Comparison of ENCODE assay signal across 8 mouse cellular contexts in the genomic region with DNA sequence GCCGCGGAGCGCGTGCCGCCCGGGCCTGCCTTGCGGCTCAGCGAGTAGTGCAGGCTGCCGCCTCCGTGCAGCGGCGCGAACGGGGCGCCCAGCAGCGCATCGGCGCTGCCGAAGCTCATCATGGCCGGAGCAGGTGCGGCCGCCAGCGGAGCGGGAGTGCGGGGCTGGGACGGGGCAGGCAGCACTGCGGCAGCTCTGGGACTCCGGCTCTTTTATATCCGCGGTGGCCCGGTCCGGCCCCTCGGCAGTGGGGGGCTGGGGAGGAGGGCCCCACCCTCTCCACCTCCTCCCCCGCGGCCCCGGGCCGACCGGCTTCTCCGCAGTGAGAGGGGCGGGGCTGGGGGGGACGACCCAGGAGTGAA. TPM values are rescaled to one million over a fixed set of nuclear protein-coding genes. Genes with fewer than 3 reads are reported as not detected.
DNase-seq lines count a peak whose midpoint lies in the region; ATAC-seq and TF ChIP-seq lines count a peak whose summit lies in the region.

A gene (minus strand): TSS at position 252 of the 362 bp plus-strand sequence.

- H3K36me3 ChIP-seq in heart, embryonic 10.5 days = no peaks in the 10 kb centered on the region
- H3K36me3 ChIP-seq in testis, adult 2 months (ENCODE audit: control insufficient read depth, insufficient read depth, low read length) = no peaks in the 10 kb centered on the region
- no peaks in the 10 kb centered on the region; the same call in 1 of the 2 replicates for H3K36me3 ChIP-seq in hindbrain, embryonic 13.5 days
- H3K36me3 ChIP-seq in liver, embryonic 15.5 days (replicated peaks) = no peaks in the 10 kb centered on the region

- 3% methylated on average over 40 of the region's 41 CpGs for WGBS in heart, embryonic 10.5 days
- WGBS in hindbrain, embryonic 13.5 days = 1% methylated on average over 31 of the region's 41 CpGs
- WGBS in liver, embryonic 15.5 days (ENCODE audit: insufficient replicate concordance) = 1% methylated on average over 39 of the region's 41 CpGs

- H3K4me3 ChIP-seq in heart, embryonic 10.5 days = peak within 1 kb of the TSS; percentile 64
- peak within 1 kb of the TSS; percentile 56 for H3K4me3 ChIP-seq in testis, adult 2 months (ENCODE audit: control insufficient read depth, low read depth, low read length)
- H3K4me3 ChIP-seq in hindbrain, embryonic 13.5 days = peak within 1 kb of the TSS; percentile 60
- H3K4me3 ChIP-seq in liver, embryonic 15.5 days (replicated peaks) = peak within 1 kb of the TSS; percentile 49

- H3K9ac ChIP-seq in hindbrain, embryonic 13.5 days = peak within 1 kb of the TSS; percentile 85
- H3K9ac ChIP-seq in liver, embryonic 15.5 days = no peak within 1 kb of the TSS

- no peak within 1 kb of the TSS for H3K27ac ChIP-seq in heart, embryonic 10.5 days
- H3K27ac ChIP-seq in testis, adult 2 months (ENCODE audit: control insufficient read depth, insufficient read depth, low read depth, low read length) = no peak within 1 kb of the TSS
- peak within 1 kb of the TSS; percentile 94 for H3K27ac ChIP-seq in hindbrain, embryonic 13.5 days
- H3K27ac ChIP-seq in liver, embryonic 15.5 days (replicated peaks) = no peak within 1 kb of the TSS

- TF ChIP-seq CTCF in testis, adult 2 months (IDR thresholded peaks at IDR 0.05; ENCODE audit: control insufficient read depth, insufficient read depth, insufficient replicate concordance, low read depth, low read length) = no peak

- DNase-seq in heart, embryonic 10.5 days (ENCODE audit: low spot score) = no peak
- no peak for DNase-seq in heart, postnatal 4 days
- DNase-seq in testis, postnatal 10 days (ENCODE audit: low spot score) = no peak
- no peak for DNase-seq in urinary bladder, postnatal 4 days (ENCODE audit: low spot score in 2 of 2)

- H3K27me3 ChIP-seq in heart, embryonic 10.5 days (ENCODE audit: insufficient read depth, poor library complexity, severe bottlenecking) = peaks cover 98% of the 10 kb centered on the region
- no peaks in the 10 kb centered on the region for H3K27me3 ChIP-seq in testis, adult 2 months (ENCODE audit: control insufficient read depth, insufficient read depth, low read length)
- peaks cover 93% of the 10 kb centered on the region for H3K27me3 ChIP-seq in hindbrain, embryonic 13.5 days
- peaks cover 90% of the 10 kb centered on the region for H3K27me3 ChIP-seq in liver, embryonic 15.5 days

- peak; percentile 58 for ATAC-seq in hindbrain, embryonic 13.5 days (ENCODE audit: low FRiP score)
- ATAC-seq in liver, embryonic 15.5 days (ENCODE audit: insufficient read depth) = no peak
- no peak for ATAC-seq in monocyte, adult 5-6 weeks (replicated peaks; ENCODE audit: insufficient number of reproducible peaks, low FRiP score, low TSS enrichment, poor library complexity, severe bottlenecking)

- H3K4me2 ChIP-seq in hindbrain, embryonic 13.5 days = peak within 1 kb of the TSS; percentile 82
- peak within 1 kb of the TSS; percentile 70 for H3K4me2 ChIP-seq in liver, embryonic 15.5 days

- TF ChIP-seq POLR2A in testis, adult 2 months (IDR thresholded peaks at IDR 0.05; ENCODE audit: control insufficient read depth, low read depth, low read length) = no peak

- H3K4me1 ChIP-seq in heart, embryonic 10.5 days = peaks cover 18% of the 10 kb centered on the region
- peaks cover 23% of the 10 kb centered on the region for H3K4me1 ChIP-seq in testis, adult 2 months (ENCODE audit: control insufficient read depth, insufficient read depth, low read length)
- H3K4me1 ChIP-seq in hindbrain, embryonic 13.5 days (replicated peaks) = peaks cover 48% of the 10 kb centered on the region
- peaks cover 19% of the 10 kb centered on the region for H3K4me1 ChIP-seq in liver, embryonic 15.5 days (replicated peaks)

- no peaks in the 10 kb centered on the region for H3K9me3 ChIP-seq in heart, embryonic 10.5 days
- no peaks in the 10 kb centered on the region for H3K9me3 ChIP-seq in hindbrain, embryonic 13.5 days
- no peaks in the 10 kb centered on the region for H3K9me3 ChIP-seq in liver, embryonic 15.5 days (replicated peaks)

RNA-seq across cellular contexts. Expression of the gene that starts here (rescaled TPM):
- 0.39 and 0.74 TPM in 2 replicates for polyA plus RNA-seq in heart, embryonic 10.5 days (2016; fragmentation: Nextera tagmentation; extraction: Ambion mirVana)
- not detected for total RNA-seq in heart, postnatal 4 days (2021)
- 0.94 and 1.0 TPM in 2 replicates for polyA plus RNA-seq in testis, adult 2 months (2012; rRNA removed)
- polyA plus RNA-seq in hindbrain, embryonic 13.5 days (2015; fragmentation: Nextera tagmentation; extraction: Ambion mirVana) = 3.1 and 3.4 TPM in 2 replicates
- 0.07 and 0.10 TPM in 2 replicates for polyA plus RNA-seq in liver, embryonic 15.5 days (2015; fragmentation: Nextera tagmentation; extraction: Ambion mirVana)
- 0.38 to 0.49 TPM in 2 of 3 replicates, not detected in the other for total RNA-seq in monocyte, adult 5-6 weeks (2017)
